Mouse (Mus musculus) c-Kit-positive CD71-positive TER-119-positive erythroid progenitor cells, embryonic 14.5 days (primary cell): Measurements from ENCODE around the gene Hid1.
"Not testable (repeated sequence)": the region's sequence is repeated elsewhere in the genome, so short reads cannot be mapped to it uniquely, and the experiment has no call there.

Source experiments
- DNase-seq: peaks from one replicate; pipeline ENCODE4 v3.0.0-alpha.2; 2013; ENCODE audit warnings: low spot score

The Hid1 gene

GRCm38 (mm10) chr11:115367395-115367944 is at the start of gene Hid1:
Gene Hid1, minus strand, starts transcription at chr11:115367756.
- DNase-seq, result peak; percentile 53

GRCm38 (mm10) chr11:115409556-115409955 is 42.0 kb upstream of the Hid1 start:
- DNase-seq, result no peak

- DNase-seq, result no peak
These were observed 40.8 kb upstream of the Hid1 start for GRCm38 (mm10) chr11:115408266-115408920.

GRCm38 (mm10) chr11:115406858-115407401 is 39.4 kb upstream of the Hid1 start:
- DNase-seq, result no peak

GRCm38 (mm10) chr11:115405723-115406122 is 38.2 kb upstream of the Hid1 start:
- no peak for DNase-seq

GRCm38 (mm10) chr11:115403338-115404124 is 36.0 kb upstream of the Hid1 start, which contains the start of gene Mrpl58:
Gene Mrpl58, plus strand, starts transcription at chr11:115403752.
- peak; percentile 78 for DNase-seq

- DNase-seq, result no peak
These were observed 33.3 kb upstream of the Hid1 start for GRCm38 (mm10) chr11:115400630-115401391.

GRCm38 (mm10) chr11:115400126-115400525 is 32.6 kb upstream of the Hid1 start:
- no peak for DNase-seq

GRCm38 (mm10) chr11:115398085-115398484 is 30.5 kb upstream of the Hid1 start:
- DNase-seq, result no peak

- no peak for DNase-seq
These were observed 26.3 kb upstream of the Hid1 start for GRCm38 (mm10) chr11:115393721-115394325.

GRCm38 (mm10) chr11:115391358-115391757 is 23.8 kb upstream of the Hid1 start:
- no peak for DNase-seq

- not testable (repeated sequence) for DNase-seq
These were observed 19.3 kb upstream of the Hid1 start for GRCm38 (mm10) chr11:115386859-115387258.

GRCm38 (mm10) chr11:115384587-115384986 is 17.0 kb upstream of the Hid1 start:
- DNase-seq, result no peak

- no peak for DNase-seq
These were observed 16.3 kb upstream of the Hid1 start for GRCm38 (mm10) chr11:115383701-115384474.

- no peak for DNase-seq
These were observed 15.3 kb upstream of the Hid1 start for GRCm38 (mm10) chr11:115382891-115383290.

- no peak for DNase-seq
These were observed 14.4 kb upstream of the Hid1 start, which contains the start of gene Cdr2l for GRCm38 (mm10) chr11:115381743-115382539. Gene Cdr2l, plus strand, starts transcription at chr11:115381916.

- no peak for DNase-seq
These were observed 13.7 kb upstream of the Hid1 start for GRCm38 (mm10) chr11:115381276-115381675.

- DNase-seq, result no peak
These were observed 10.3 kb upstream of the Hid1 start for GRCm38 (mm10) chr11:115377854-115378253.

GRCm38 (mm10) chr11:115377254-115377653 is 9.7 kb upstream of the Hid1 start:
- no peak for DNase-seq

GRCm38 (mm10) chr11:115376722-115377121 is 9.2 kb upstream of the Hid1 start:
- no peak for DNase-seq
